ENCODE assay signal across 9 mouse cellular contexts in genomic region chr4:109394314-109395074, GRCm38 (mm10). TPM values are rescaled to one million over a fixed set of nuclear protein-coding genes. Genes with fewer than 3 reads are reported as not detected.
DNase-seq lines count a peak whose midpoint lies in the region; ATAC-seq lines count a peak whose summit lies in the region.
"Had no signal": no experiment of that assay in that cellular context is flagged by ENCODE, and none has a peak within 500 bp of the region (broad histone marks: within the 10 kb centered on the region; RNA-seq: fewer than 3 reads in every experiment).

No protein-coding gene starts in this region.

- H3K4me3 ChIP-seq in hindbrain, embryonic 10.5 days: 0 out of 2 replicates have a peak overlapping the region, but pooled peaks have one; percentile 9
- H3K4me3 ChIP-seq in hindbrain, embryonic 11.5 days (ENCODE audit: low read depth, low read length): no peak overlapping the region
- H3K4me3 ChIP-seq in hindbrain, embryonic 14.5 days (replicated peaks; ENCODE audit: low read length): no peak overlapping the region
- H3K4me3 ChIP-seq in midbrain, embryonic 12.5 days: no peak overlapping the region

- H3K4me1 ChIP-seq in hindbrain, embryonic 10.5 days (replicated peaks): peaks cover 9% of the 10 kb centered on the region
- H3K4me1 ChIP-seq in hindbrain, embryonic 11.5 days (replicated peaks; ENCODE audit: control insufficient read depth, insufficient read depth, low read length): no peaks in the 10 kb centered on the region
- H3K4me1 ChIP-seq in hindbrain, embryonic 14.5 days (replicated peaks; ENCODE audit: control insufficient read depth, insufficient read depth, low read length): 0 out of 2 replicates have a peak, but pooled peaks cover 4% of the 10 kb centered on the region
- H3K4me1 ChIP-seq in midbrain, embryonic 12.5 days: peaks cover 6% of the 10 kb centered on the region

- no peak for DNase-seq in hindbrain, embryonic 10.5 days (ENCODE audit: low spot score)
- DNase-seq in hindbrain, embryonic 11.5 days (ENCODE audit: low spot score): no peak
- no peak for DNase-seq in hindbrain, embryonic 14.5 days (ENCODE audit: low spot score)
- DNase-seq in embryo, embryonic 9.5 days (ENCODE audit: extremely low spot score): no peak
- DNase-seq in thymus, postnatal 14 days: no peak
- DNase-seq in yolk sac, embryonic 10.5 days (ENCODE audit: low spot score): no peak
- DNase-seq: right cerebral cortex, postnatal 4 days had no signal

- peaks cover 8% of the 10 kb centered on the region; the same call in 1 of the 2 replicates for H3K27me3 ChIP-seq in hindbrain, embryonic 10.5 days (ENCODE audit: insufficient read depth, poor library complexity, severe bottlenecking)
- H3K27me3 ChIP-seq in hindbrain, embryonic 11.5 days (ENCODE audit: control insufficient read depth, insufficient read depth, low read length): no peaks in the 10 kb centered on the region
- H3K27me3 ChIP-seq in hindbrain, embryonic 14.5 days (ENCODE audit: control insufficient read depth, insufficient read depth, low read length): no peaks in the 10 kb centered on the region
- H3K27me3 ChIP-seq in midbrain, embryonic 12.5 days: no peaks in the 10 kb centered on the region

- H3K36me3 ChIP-seq in hindbrain, embryonic 10.5 days: no peaks in the 10 kb centered on the region
- no peaks in the 10 kb centered on the region for H3K36me3 ChIP-seq in hindbrain, embryonic 11.5 days (ENCODE audit: control insufficient read depth, insufficient read depth, low read length)
- peaks cover 9% of the 10 kb centered on the region; the same call in 1 of the 2 replicates for H3K36me3 ChIP-seq in hindbrain, embryonic 14.5 days (replicated peaks; ENCODE audit: control insufficient read depth, insufficient read depth)
- no peaks in the 10 kb centered on the region for H3K36me3 ChIP-seq in midbrain, embryonic 12.5 days

- no peak overlapping the region for H3K4me2 ChIP-seq in hindbrain, embryonic 11.5 days (replicated peaks; ENCODE audit: low read depth, low read length)
- peak overlapping the region; percentile 37 for H3K4me2 ChIP-seq in hindbrain, embryonic 14.5 days (replicated peaks)
- peak overlapping the region; percentile 29 for H3K4me2 ChIP-seq in midbrain, embryonic 12.5 days (replicated peaks)

- H3K9ac ChIP-seq in hindbrain, embryonic 11.5 days (ENCODE audit: low read depth, low read length): no peak overlapping the region
- peak overlapping the region; percentile 39; the same call in 1 of the 2 replicates for H3K9ac ChIP-seq in hindbrain, embryonic 14.5 days
- H3K9ac ChIP-seq in midbrain, embryonic 12.5 days (replicated peaks): no peak overlapping the region

- H3K9me3 ChIP-seq in hindbrain, embryonic 10.5 days: no peaks in the 10 kb centered on the region
- no peaks in the 10 kb centered on the region for H3K9me3 ChIP-seq in hindbrain, embryonic 11.5 days (ENCODE audit: control insufficient read depth, low read length)
- no peaks in the 10 kb centered on the region for H3K9me3 ChIP-seq in hindbrain, embryonic 14.5 days (ENCODE audit: control insufficient read depth, low read length)
- no peaks in the 10 kb centered on the region for H3K9me3 ChIP-seq in midbrain, embryonic 12.5 days

- no peak for ATAC-seq in hindbrain, embryonic 11.5 days (ENCODE audit: low FRiP score)
- peak; percentile 33 for ATAC-seq in common myeloid progenitor, adult 5-6 weeks (replicated peaks; ENCODE audit: low read depth, poor library complexity, severe bottlenecking)
- peak; percentile 29; the same call in 1 of the 2 replicates for ATAC-seq in hindbrain, embryonic 14.5 days (ENCODE audit: low FRiP score)
- 0 out of 2 replicates have a peak, but pooled peaks have one; percentile 38 for ATAC-seq in midbrain, embryonic 12.5 days (ENCODE audit: low FRiP score, low read depth)

- WGBS in hindbrain, embryonic 10.5 days: 36% methylated on average over 13 of the region's 13 CpGs
- WGBS in hindbrain, embryonic 11.5 days: 29% methylated on average over 12 of the region's 13 CpGs
- 32% methylated on average over 13 of the region's 13 CpGs for WGBS in hindbrain, embryonic 14.5 days
- 31% methylated on average over 13 of the region's 13 CpGs for WGBS in midbrain, embryonic 12.5 days

- 0 out of 2 replicates have a peak overlapping the region, but pooled peaks have one; percentile 2 for H3K27ac ChIP-seq in hindbrain, embryonic 10.5 days
- H3K27ac ChIP-seq in hindbrain, embryonic 11.5 days (ENCODE audit: low read depth, low read length): no peak overlapping the region
- no peak overlapping the region for H3K27ac ChIP-seq in hindbrain, embryonic 14.5 days
- no peak overlapping the region for H3K27ac ChIP-seq in midbrain, embryonic 12.5 days (replicated peaks)

RNA-seq across cellular contexts. Expression of gene Ttc39a, which starts 11.9 kb away (rescaled TPM):
- 2.5 and 2.8 TPM in 2 replicates for polyA plus RNA-seq in hindbrain, embryonic 10.5 days (2016; fragmentation: Nextera tagmentation; extraction: Ambion mirVana)
- 2.3 and 2.5 TPM in 2 replicates for polyA plus RNA-seq in hindbrain, embryonic 11.5 days (2014; fragmentation: Nextera tagmentation; extraction: Ambion mirVana)
- total RNA-seq in common myeloid progenitor, adult 5-6 weeks (2017): 0.46 and 2.8 TPM in 2 replicates
- 3.3 and 3.5 TPM in 2 replicates for polyA plus RNA-seq in hindbrain, embryonic 14.5 days (2014; fragmentation: Nextera tagmentation; extraction: Ambion mirVana)
- 1.2 and 1.6 TPM in 2 replicates for polyA plus RNA-seq in midbrain, embryonic 12.5 days (2016; fragmentation: Nextera tagmentation; extraction: Ambion mirVana)
